Mouse (Mus musculus) hindbrain, postnatal 0 days (tissue): ENCODE data around the gene Rasl10b. TPM values are rescaled to one million over a fixed set of nuclear protein-coding genes. Genes with fewer than 3 reads are reported as not detected.
A peak's percentile ranks its signal among the peaks of the same experiment; 100 is the strongest.

Experiments used
- ATAC-seq: fragments of 200-750 bp; cut with Nextera tagmentation; 2 replicates; pipeline ENCODE4 v1.8.0; 2017; ENCODE audit warnings: mild to moderate bottlenecking, moderate TSS enrichment, moderate library complexity
- DNase-seq: peaks from one replicate; pipeline ENCODE4 v3.0.0-alpha.2; 2015; ENCODE audit warnings: low spot score
- H3K27ac ChIP-seq: fragments of 300-500 bp; sonication (generic); 2 replicates; pipeline ENCODE4 v1.5.1; 2014; ENCODE audit warnings: mild to moderate bottlenecking
- H3K27me3 ChIP-seq: fragments of 300-500 bp; sonication (generic); 2 replicates; pipeline ENCODE4 v1.6.1; 2014; ENCODE audit warnings: low read length, mixed read lengths; ENCODE audit not compliant: insufficient read depth
- H3K36me3 ChIP-seq: fragments of 300-500 bp; sonication (generic); 2 replicates; pipeline ENCODE4 v1.6.1; 2014; ENCODE audit warnings: low read length, mixed read lengths; ENCODE audit not compliant: insufficient read depth
- H3K4me1 ChIP-seq: fragments of 300-500 bp; sonication (generic); 2 replicates; pipeline ENCODE4 v1.6.1; 2014; ENCODE audit warnings: antibody characterized with exemption, low read length, mixed read lengths; ENCODE audit not compliant: insufficient read depth
- H3K4me2 ChIP-seq: fragments of 300-500 bp; sonication (generic); 2 replicates; pipeline ENCODE4 v1.6.1; 2014; ENCODE audit warnings: low read depth, mild to moderate bottlenecking, low read length, moderate library complexity, mixed read lengths
- H3K4me3 ChIP-seq: fragments of 300-500 bp; sonication (generic); 2 replicates; pipeline ENCODE4 v1.5.1; 2014; ENCODE audit warnings: low read length
- H3K9ac ChIP-seq: fragments of 300-500 bp; sonication (generic); replicated peaks from 2 replicates; pipeline ENCODE4 v1.6.1; 2014; ENCODE audit warnings: mild to moderate bottlenecking, low read length, moderate library complexity, mixed read lengths
- H3K9me3 ChIP-seq: fragments of 300-500 bp; sonication (generic); 2 replicates; pipeline ENCODE4 v1.6.1; 2016; ENCODE audit warnings: low read length, mixed read lengths
- CTCF ChIP-seq: IDR thresholded peaks from 2 replicates; pipeline ENCODE4 v1.5.1; 2016; ENCODE audit warnings: antibody characterized with exemption, control low read depth, low read depth
- WGBS: fragments of 180-500 bp; shearing (Covaris S2); extraction: QIAGEN DNeasy Blood & Tissue Kit; methylation state at CpG from one replicate; pipeline ENCODE4 v1.1.7; 2014; 5-methylcytosine and 5-hydroxymethylcytosine counted together
- polyA plus RNA-seq: library from polyadenylated mRNA; unstranded; fragments of >200 nt; fragmentation: Nextera tagmentation; extraction: Ambion mirVana; gene quantifications from 2 replicates; pipeline ENCODE4 v1.2.1, GENCODE M21; 2015
- total RNA-seq: library from RNA; depleted of rRNA; stranded (reverse); fragments of >200 nt; gene quantifications from 2 replicates; pipeline ENCODE4 v1.2.3, GENCODE M21; 2014

Rasl10b gene
- total and polyA plus RNA-seq, 2 experiments from 2014 or later: 44.6 to 128 TPM

GRCm38 (mm10) chr11:83440081-83441064 is 31.4 kb downstream of the Rasl10b start:
- H3K27ac ChIP-seq: no peak overlapping the region
- peak overlapping the region; percentile 58 for H3K4me3 ChIP-seq
- H3K9me3 ChIP-seq: no peaks in the 10 kb centered on the region
- TF ChIP-seq CTCF: peak; percentile 98
- H3K9ac ChIP-seq: peak overlapping the region; percentile 43
- H3K4me2 ChIP-seq: peak overlapping the region; percentile 73
- DNase-seq: peak; percentile 97
- no peaks in the 10 kb centered on the region for H3K36me3 ChIP-seq
- peak; percentile 93 for ATAC-seq
- WGBS: under 1% methylated on average over 61 of the region's 75 CpGs
- peaks cover 25% of the 10 kb centered on the region for H3K27me3 ChIP-seq
- 0 out of 2 replicates have a peak, but pooled peaks cover 3% of the 10 kb centered on the region for H3K4me1 ChIP-seq

GRCm38 (mm10) chr11:83441235-83441634 is 32.3 kb downstream of the Rasl10b start:
- 33% methylated on average over 7 of the region's 7 CpGs for WGBS
- TF ChIP-seq CTCF: no peak
- H3K9ac ChIP-seq: no peak overlapping the region
- H3K36me3 ChIP-seq: no peaks in the 10 kb centered on the region
- H3K4me2 ChIP-seq: peak overlapping the region; percentile 73
- H3K4me3 ChIP-seq: peak overlapping the region; percentile 58; the same call in 1 of the 2 replicates
- 0 out of 2 replicates have a peak, but pooled peaks cover 3% of the 10 kb centered on the region for H3K4me1 ChIP-seq
- H3K27ac ChIP-seq: no peak overlapping the region
- ATAC-seq: no peak
- peaks cover 26% of the 10 kb centered on the region for H3K27me3 ChIP-seq
- H3K9me3 ChIP-seq: no peaks in the 10 kb centered on the region
- DNase-seq: no peak

GRCm38 (mm10) chr11:83442596-83443267 is 33.8 kb downstream of the Rasl10b start:
- no peaks in the 10 kb centered on the region for H3K9me3 ChIP-seq
- peaks cover 26% of the 10 kb centered on the region for H3K27me3 ChIP-seq
- H3K36me3 ChIP-seq: no peaks in the 10 kb centered on the region
- DNase-seq (peak; percentile 88), ATAC-seq (peak; percentile 56)
- no peak overlapping the region for H3K9ac ChIP-seq
- H3K4me1 ChIP-seq: 0 out of 2 replicates have a peak, but pooled peaks cover 3% of the 10 kb centered on the region
- peak overlapping the region; percentile 55 for H3K4me2 ChIP-seq
- TF ChIP-seq CTCF: peak; percentile 82
- 12% methylated on average over 29 of the region's 29 CpGs for WGBS
- H3K27ac ChIP-seq: no peak overlapping the region
- H3K4me3 ChIP-seq: peak overlapping the region; percentile 23

- no peak for TF ChIP-seq CTCF
- WGBS: 17% methylated on average over 7 of the region's 7 CpGs
- H3K4me3 ChIP-seq: no peak overlapping the region
- no peaks in the 10 kb centered on the region for H3K9me3 ChIP-seq
- H3K36me3 ChIP-seq: no peaks in the 10 kb centered on the region
- no peak overlapping the region for H3K4me2 ChIP-seq
- H3K27me3 ChIP-seq: peaks cover 26% of the 10 kb centered on the region
- H3K4me1 ChIP-seq: 0 out of 2 replicates have a peak, but pooled peaks cover 3% of the 10 kb centered on the region
- ATAC-seq (no peak), DNase-seq (no peak)
- no peak overlapping the region for H3K9ac ChIP-seq
- no peak overlapping the region for H3K27ac ChIP-seq
These were observed 34.9 kb downstream of the Rasl10b start for GRCm38 (mm10) chr11:83443824-83444223.

- H3K9me3 ChIP-seq: no peaks in the 10 kb centered on the region
- H3K4me1 ChIP-seq: 0 out of 2 replicates have a peak, but pooled peaks cover 3% of the 10 kb centered on the region
- H3K4me2 ChIP-seq: peak overlapping the region; percentile 49
- H3K27me3 ChIP-seq: peaks cover 26% of the 10 kb centered on the region
- no peak overlapping the region for H3K9ac ChIP-seq
- 33% methylated on average over 19 of the region's 19 CpGs for WGBS
- no peak for DNase-seq
- H3K4me3 ChIP-seq: peak overlapping the region; percentile 11
- no peaks in the 10 kb centered on the region for H3K36me3 ChIP-seq
- TF ChIP-seq CTCF: no peak
- ATAC-seq: no peak
- H3K27ac ChIP-seq: no peak overlapping the region
These were observed 36.1 kb downstream of the Rasl10b start for GRCm38 (mm10) chr11:83445001-83445400.

GRCm38 (mm10) chr11:83447612-83448011 is 38.7 kb downstream of the Rasl10b start:
- WGBS: 72% methylated on average over 10 of the region's 10 CpGs
- ATAC-seq (no peak), DNase-seq (no peak)
- no peak overlapping the region for H3K27ac ChIP-seq
- no peaks in the 10 kb centered on the region for H3K36me3 ChIP-seq
- TF ChIP-seq CTCF: no peak
- H3K27me3 ChIP-seq: peaks cover 20% of the 10 kb centered on the region
- H3K4me3 ChIP-seq: no peak overlapping the region
- no peaks in the 10 kb centered on the region for H3K9me3 ChIP-seq
- no peak overlapping the region for H3K4me2 ChIP-seq
- H3K4me1 ChIP-seq: no peaks in the 10 kb centered on the region
- no peak overlapping the region for H3K9ac ChIP-seq
